Mouse (Mus musculus): ENCODE measurements around the gene Abcg5. TPM values are rescaled to one million over a fixed set of nuclear protein-coding genes. Genes with fewer than 3 reads are reported as not detected.

Abcg5 gene
- polyA plus RNA-seq, 1 experiment from 2014 or later: 6.6 TPM

GRCm38 (mm10) chr17:84627721-84628120, 55.1 kb downstream of the Abcg5 start:
- Histone ChIP-seq H3K4me3 (ENCODE audit: low read length) (no peak overlapping the region), H3K4me1 (ENCODE audit: control insufficient read depth, insufficient read depth, low read length) (no peaks in the 10 kb centered on the region), H3K4me2 (replicated peaks; ENCODE audit: low read depth, low read length) (no peak overlapping the region), H3K27me3 (ENCODE audit: control insufficient read depth, insufficient read depth, low read length) (no peaks in the 10 kb centered on the region), H3K27ac (ENCODE audit: low read depth, low read length) (no peak overlapping the region), H3K36me3 (ENCODE audit: control insufficient read depth, insufficient read depth, low read length) (no peaks in the 10 kb centered on the region; the same call in 1 of the 2 replicates), H3K9ac (ENCODE audit: low read depth, low read length) (no peak overlapping the region), H3K9me3 (ENCODE audit: control insufficient read depth, low read length) (no peaks in the 10 kb centered on the region)
- 75% methylated on average over 10 of the region's 10 CpGs for WGBS
- ATAC-seq (ENCODE audit: low FRiP score, low TSS enrichment): no peak

GRCm38 (mm10) chr17:84626857-84627305, 55.9 kb downstream of the Abcg5 start:
- peak overlapping the region; percentile 69 for H3K4me2 ChIP-seq (replicated peaks; ENCODE audit: low read depth, low read length)
- ATAC-seq (ENCODE audit: low FRiP score, low TSS enrichment): peak; percentile 65
- H3K9ac ChIP-seq (ENCODE audit: low read depth, low read length): peak overlapping the region; percentile 57
- H3K4me3 ChIP-seq (ENCODE audit: low read length): peak overlapping the region; percentile 45
- peak overlapping the region; percentile 51; the same call in 1 of the 2 replicates for H3K27ac ChIP-seq (ENCODE audit: low read depth, low read length)
- H3K9me3 ChIP-seq (ENCODE audit: control insufficient read depth, low read length): no peaks in the 10 kb centered on the region
- no peaks in the 10 kb centered on the region for H3K4me1 ChIP-seq (ENCODE audit: control insufficient read depth, insufficient read depth, low read length)
- WGBS: 17% methylated on average over 9 of the region's 9 CpGs
- no peaks in the 10 kb centered on the region for H3K27me3 ChIP-seq (ENCODE audit: control insufficient read depth, insufficient read depth, low read length)
- no peaks in the 10 kb centered on the region for H3K36me3 ChIP-seq (ENCODE audit: control insufficient read depth, insufficient read depth, low read length)

- Histone ChIP-seq H3K36me3 (ENCODE audit: control insufficient read depth, insufficient read depth, low read length) (no peaks in the 10 kb centered on the region), H3K4me2 (replicated peaks; ENCODE audit: low read depth, low read length) (peak within 1 kb of the TSS; percentile 69), H3K27ac (ENCODE audit: low read depth, low read length) (peak within 1 kb of the TSS; percentile 51; the same call in 1 of the 2 replicates), H3K27me3 (ENCODE audit: control insufficient read depth, insufficient read depth, low read length) (no peaks in the 10 kb centered on the region), H3K4me3 (ENCODE audit: low read length) (peak within 1 kb of the TSS; percentile 45), H3K9ac (ENCODE audit: low read depth, low read length) (peak within 1 kb of the TSS; percentile 57), H3K9me3 (ENCODE audit: control insufficient read depth, low read length) (no peaks in the 10 kb centered on the region), H3K4me1 (ENCODE audit: control insufficient read depth, insufficient read depth, low read length) (no peaks in the 10 kb centered on the region)
- WGBS: under 1% methylated on average over 25 of the region's 25 CpGs
- peak; percentile 97 for ATAC-seq (ENCODE audit: low FRiP score, low TSS enrichment)
Observed at GRCm38 (mm10) chr17:84626276-84626856, 56.4 kb downstream of the Abcg5 start, which contains the start of gene Dync2li1. TSS of gene Dync2li1 (plus strand) at chr17:84626496.

- H3K36me3 ChIP-seq (ENCODE audit: control insufficient read depth, insufficient read depth, low read length): peaks cover 13% of the 10 kb centered on the region; the same call in 1 of the 2 replicates
- H3K4me2 ChIP-seq (replicated peaks; ENCODE audit: low read depth, low read length): no peak overlapping the region
- no peaks in the 10 kb centered on the region for H3K4me1 ChIP-seq (ENCODE audit: control insufficient read depth, insufficient read depth, low read length)
- no peak overlapping the region for H3K27ac ChIP-seq (ENCODE audit: low read depth, low read length)
- H3K9me3 ChIP-seq (ENCODE audit: control insufficient read depth, low read length): no peaks in the 10 kb centered on the region
- WGBS: 61% methylated on average over 2 of the region's 2 CpGs
- no peaks in the 10 kb centered on the region for H3K27me3 ChIP-seq (ENCODE audit: control insufficient read depth, insufficient read depth, low read length)
- no peak for ATAC-seq (ENCODE audit: low FRiP score, low TSS enrichment)
- no peak overlapping the region for H3K4me3 ChIP-seq (ENCODE audit: low read length)
- H3K9ac ChIP-seq (ENCODE audit: low read depth, low read length): no peak overlapping the region
Observed at GRCm38 (mm10) chr17:84622873-84623272, 59.9 kb downstream of the Abcg5 start.

- Histone ChIP-seq H3K4me3 (ENCODE audit: low read length) (no peak overlapping the region), H3K4me1 (ENCODE audit: control insufficient read depth, insufficient read depth, low read length) (no peaks in the 10 kb centered on the region), H3K9ac (ENCODE audit: low read depth, low read length) (no peak overlapping the region), H3K9me3 (ENCODE audit: control insufficient read depth, low read length) (no peaks in the 10 kb centered on the region), H3K27me3 (ENCODE audit: control insufficient read depth, insufficient read depth, low read length) (no peaks in the 10 kb centered on the region), H3K36me3 (ENCODE audit: control insufficient read depth, insufficient read depth, low read length) (peaks cover 14% of the 10 kb centered on the region; the same call in 1 of the 2 replicates), H3K4me2 (replicated peaks; ENCODE audit: low read depth, low read length) (no peak overlapping the region), H3K27ac (ENCODE audit: low read depth, low read length) (no peak overlapping the region)
- no peak for ATAC-seq (ENCODE audit: low FRiP score, low TSS enrichment)
- 85% methylated on average over 4 of the region's 4 CpGs for WGBS
Observed at GRCm38 (mm10) chr17:84622028-84622427, 60.8 kb downstream of the Abcg5 start.

GRCm38 (mm10) chr17:84621209-84621608, 61.6 kb downstream of the Abcg5 start:
- ATAC-seq (ENCODE audit: low FRiP score, low TSS enrichment): no peak
- no peaks in the 10 kb centered on the region for H3K27me3 ChIP-seq (ENCODE audit: control insufficient read depth, insufficient read depth, low read length)
- no peak overlapping the region for H3K9ac ChIP-seq (ENCODE audit: low read depth, low read length)

GRCm38 (mm10) chr17:84620610-84621009, 62.2 kb downstream of the Abcg5 start:
- Histone ChIP-seq H3K4me1 (ENCODE audit: control insufficient read depth, insufficient read depth, low read length) (no peaks in the 10 kb centered on the region), H3K9ac (ENCODE audit: low read depth, low read length) (no peak overlapping the region), H3K9me3 (ENCODE audit: control insufficient read depth, low read length) (no peaks in the 10 kb centered on the region), H3K4me2 (replicated peaks; ENCODE audit: low read depth, low read length) (no peak overlapping the region), H3K27ac (ENCODE audit: low read depth, low read length) (no peak overlapping the region), H3K27me3 (ENCODE audit: control insufficient read depth, insufficient read depth, low read length) (no peaks in the 10 kb centered on the region), H3K4me3 (ENCODE audit: low read length) (no peak overlapping the region), H3K36me3 (ENCODE audit: control insufficient read depth, insufficient read depth, low read length) (peaks cover 14% of the 10 kb centered on the region; the same call in 1 of the 2 replicates)
- 89% methylated on average over 6 of the region's 6 CpGs for WGBS
- no peak for ATAC-seq (ENCODE audit: low FRiP score, low TSS enrichment)

More at GRCm38 (mm10) chr17:84621209-84621608, 61.6 kb downstream of the Abcg5 start:
- no peak overlapping the region for H3K4me3 ChIP-seq (ENCODE audit: low read length)
- WGBS: 92% methylated on average over 6 of the region's 6 CpGs
- H3K4me1 ChIP-seq (ENCODE audit: control insufficient read depth, insufficient read depth, low read length): no peaks in the 10 kb centered on the region
- H3K9me3 ChIP-seq (ENCODE audit: control insufficient read depth, low read length): no peaks in the 10 kb centered on the region
- H3K4me2 ChIP-seq (replicated peaks; ENCODE audit: low read depth, low read length): no peak overlapping the region
- H3K27ac ChIP-seq (ENCODE audit: low read depth, low read length): no peak overlapping the region
- peaks cover 14% of the 10 kb centered on the region; the same call in 1 of the 2 replicates for H3K36me3 ChIP-seq (ENCODE audit: control insufficient read depth, insufficient read depth, low read length)

GRCm38 (mm10) chr17:84620076-84620475, 62.7 kb downstream of the Abcg5 start:
- 88% methylated on average over 3 of the region's 3 CpGs for WGBS
- Histone ChIP-seq H3K27me3 (ENCODE audit: control insufficient read depth, insufficient read depth, low read length) (no peaks in the 10 kb centered on the region), H3K9me3 (ENCODE audit: control insufficient read depth, low read length) (no peaks in the 10 kb centered on the region), H3K36me3 (ENCODE audit: control insufficient read depth, insufficient read depth, low read length) (peaks cover 14% of the 10 kb centered on the region; the same call in 1 of the 2 replicates), H3K4me2 (replicated peaks; ENCODE audit: low read depth, low read length) (no peak overlapping the region), H3K9ac (ENCODE audit: low read depth, low read length) (no peak overlapping the region), H3K4me1 (ENCODE audit: control insufficient read depth, insufficient read depth, low read length) (no peaks in the 10 kb centered on the region), H3K27ac (ENCODE audit: low read depth, low read length) (no peak overlapping the region), H3K4me3 (ENCODE audit: low read length) (no peak overlapping the region)
- ATAC-seq (ENCODE audit: low FRiP score, low TSS enrichment): no peak

- H3K27ac ChIP-seq (ENCODE audit: low read depth, low read length): no peak overlapping the region
- ATAC-seq (ENCODE audit: low FRiP score, low TSS enrichment): no peak
- WGBS: 89% methylated on average over 7 of the region's 7 CpGs
Observed at GRCm38 (mm10) chr17:84619112-84619511, 63.7 kb downstream of the Abcg5 start.

More at GRCm38 (mm10) chr17:84619112-84619511, 63.7 kb downstream of the Abcg5 start:
- H3K4me2 ChIP-seq (replicated peaks; ENCODE audit: low read depth, low read length): no peak overlapping the region
- no peaks in the 10 kb centered on the region for H3K27me3 ChIP-seq (ENCODE audit: control insufficient read depth, insufficient read depth, low read length)
- H3K4me3 ChIP-seq (ENCODE audit: low read length): no peak overlapping the region
- peaks cover 21% of the 10 kb centered on the region for H3K36me3 ChIP-seq (ENCODE audit: control insufficient read depth, insufficient read depth, low read length)
- H3K9me3 ChIP-seq (ENCODE audit: control insufficient read depth, low read length): no peaks in the 10 kb centered on the region
- no peak overlapping the region for H3K9ac ChIP-seq (ENCODE audit: low read depth, low read length)
- H3K4me1 ChIP-seq (ENCODE audit: control insufficient read depth, insufficient read depth, low read length): no peaks in the 10 kb centered on the region

All from kidney, embryonic 14.5 days (tissue).